In genomic region chr5:143959551-143959950, GRCm38 (mm10) we compare ENCODE assay signal across 34 mouse cellular contexts. TPM values are rescaled to one million over a fixed set of nuclear protein-coding genes. Genes with fewer than 3 reads are reported as not detected.
"Had no signal": no experiment of that assay in that cellular context is flagged by ENCODE, and none has a peak within 500 bp of the region (broad histone marks: within the 10 kb centered on the region; RNA-seq: fewer than 3 reads in every experiment).

No protein-coding gene starts in this region.

- H3K9me3 ChIP-seq: heart, embryonic 15.5 days; hindbrain, embryonic 13.5 days; hindbrain, embryonic 15.5 days; intestine, embryonic 15.5 days had no signal

- H3K27me3 ChIP-seq: heart, embryonic 12.5 days; heart, embryonic 13.5 days; heart, embryonic 15.5 days; hindbrain, embryonic 12.5 days; hindbrain, embryonic 13.5 days; hindbrain, embryonic 15.5 days; intestine, embryonic 15.5 days; kidney, embryonic 15.5 days had no signal

- H3K27ac ChIP-seq: heart, embryonic 13.5 days; heart, embryonic 15.5 days; hindbrain, embryonic 10.5 days; hindbrain, embryonic 12.5 days; hindbrain, embryonic 13.5 days; hindbrain, embryonic 14.5 days; hindbrain, embryonic 15.5 days; hindbrain, postnatal 0 days; intestine, embryonic 15.5 days; kidney, embryonic 15.5 days; kidney, postnatal 0 days; layer of hippocampus, adult 2 months; left cerebral cortex, adult 2 months had no signal

- H3K4me3 ChIP-seq: heart, embryonic 12.5 days; heart, embryonic 13.5 days; heart, embryonic 15.5 days; hindbrain, embryonic 10.5 days; hindbrain, embryonic 12.5 days; hindbrain, embryonic 13.5 days; hindbrain, embryonic 15.5 days; intestine, embryonic 15.5 days; kidney, embryonic 15.5 days; layer of hippocampus, adult 2 months; left cerebral cortex, adult 2 months had no signal

- H3K36me3 ChIP-seq: heart, embryonic 12.5 days; heart, embryonic 13.5 days; heart, embryonic 15.5 days; hindbrain, embryonic 10.5 days; intestine, embryonic 15.5 days; kidney, embryonic 15.5 days had no signal

- DNase-seq: heart, postnatal 10 days; heart, postnatal 14 days; heart, postnatal 36 days; kidney, adult 11 months; kidney, adult 18-20 months; kidney, adult 2 months; kidney, adult 8-10 months; kidney, adult 9 months; kidney, postnatal 10 days; kidney, postnatal 14 days; kidney, postnatal 25 days; kidney, postnatal 36 days; kidney, postnatal 4 days; layer of hippocampus, adult 9-11 months; layer of hippocampus, postnatal 36 days had no signal

- H3K4me1 ChIP-seq: heart, embryonic 12.5 days; heart, embryonic 13.5 days; heart, embryonic 15.5 days; hindbrain, embryonic 10.5 days; hindbrain, embryonic 12.5 days; hindbrain, embryonic 13.5 days; hindbrain, embryonic 15.5 days; intestine, embryonic 15.5 days had no signal

RNA-seq across cellular contexts. Expression of gene Rsph10b, which starts 26.7 kb away (rescaled TPM):
- total RNA-seq: hematopoietic stem cell, adult 5-6 weeks had no signal

RNA-seq across cellular contexts. Expression of gene Gm42421, which starts 31.6 kb away (rescaled TPM):
- total RNA-seq: heart, postnatal 25 days; heart, postnatal 36 days; hematopoietic stem cell, adult 5-6 weeks had no signal
- polyA plus RNA-seq: heart, embryonic 16.5 days; kidney, adult 2 months; kidney, embryonic 16.5 days; large intestine, adult 2 months had no signal
